ENCODE assay signal across 15 mouse cellular contexts in the genomic region with DNA sequence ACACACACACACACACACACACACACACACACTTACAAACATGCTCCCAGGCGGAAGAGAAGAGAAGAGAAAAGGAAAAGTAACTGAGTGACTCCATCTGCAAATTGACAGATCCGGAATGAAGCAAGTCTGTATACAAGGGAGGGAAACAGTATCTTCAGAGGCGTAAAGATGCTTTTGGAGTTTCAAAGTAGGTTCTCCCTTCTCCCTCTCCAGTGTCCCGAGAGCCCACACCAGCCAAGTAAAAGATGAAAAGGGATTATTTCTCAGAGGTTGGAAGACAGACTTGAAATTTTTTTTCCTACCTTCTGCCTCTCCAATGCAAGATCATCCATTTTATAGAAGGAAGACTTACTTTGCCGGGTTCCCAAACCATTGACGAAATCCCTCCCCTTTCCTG. TPM values are rescaled to one million over a fixed set of nuclear protein-coding genes. Genes with fewer than 3 reads are reported as not detected.
A peak's percentile ranks its signal among the peaks of the same experiment; 100 is the strongest.
DNase-seq lines count a peak whose midpoint lies in the region; ATAC-seq and TF ChIP-seq lines count a peak whose summit lies in the region.
"Had no signal": no experiment of that assay in that cellular context is flagged by ENCODE, and none has a peak within 500 bp of the region (broad histone marks: within the 10 kb centered on the region; RNA-seq: fewer than 3 reads in every experiment).

No protein-coding gene starts in this region.

- H3K9me3 ChIP-seq in heart, embryonic 10.5 days, result no peaks in the 10 kb centered on the region
- no peaks in the 10 kb centered on the region for H3K9me3 ChIP-seq in forebrain, embryonic 14.5 days (replicated peaks; ENCODE audit: control insufficient read depth, low read length)
- H3K9me3 ChIP-seq in liver, embryonic 12.5 days (replicated peaks), result no peaks in the 10 kb centered on the region

- no peak overlapping the region for H3K27ac ChIP-seq in heart, embryonic 10.5 days
- no peak overlapping the region; the same call in 1 of the 2 replicates for H3K27ac ChIP-seq in forebrain, embryonic 14.5 days (ENCODE audit: low read depth, low read length)
- no peak overlapping the region for H3K27ac ChIP-seq in liver, embryonic 12.5 days

- H3ac ChIP-seq in myocyte (ENCODE audit: control insufficient read depth, insufficient read length), result no peak overlapping the region

- DNase-seq in heart, embryonic 10.5 days (ENCODE audit: low spot score), result no peak
- no peak for DNase-seq in heart, adult 8-10 months (ENCODE audit: low spot score)
- DNase-seq in brain, embryonic 14.5 days (ENCODE audit: low read depth), result peak; percentile 45
- no peak for DNase-seq in forebrain, embryonic 14.5 days (ENCODE audit: low spot score)
- DNase-seq in right cerebral cortex, postnatal 14 days, result no peak
- DNase-seq in left cerebral cortex, adult 11 months (ENCODE audit: low spot score), result no peak
- DNase-seq: adrenal gland, postnatal 36 days; cerebellum, adult 18-20 months; kidney, adult 18-20 months; right cerebral cortex, adult 18-20 months; thymus, postnatal 25 days had no signal

- peak overlapping the region; percentile 16 for H3K4me2 ChIP-seq in forebrain, embryonic 14.5 days (ENCODE audit: low read length)
- peak overlapping the region; percentile 52 for H3K4me2 ChIP-seq in myocyte (ENCODE audit: low read depth)
- H3K4me2 ChIP-seq in liver, embryonic 12.5 days, result no peak overlapping the region

- H3K79me2 ChIP-seq in myocyte (ENCODE audit: control insufficient read depth, insufficient read depth), result no peaks in the 10 kb centered on the region

- ATAC-seq in forebrain, embryonic 14.5 days, result no peak
- no peak for ATAC-seq in liver, embryonic 12.5 days
- ATAC-seq: lung, postnatal 0 days had no signal

- peaks cover 83% of the 10 kb centered on the region for H3K27me3 ChIP-seq in heart, embryonic 10.5 days (ENCODE audit: insufficient read depth, poor library complexity, severe bottlenecking)
- H3K27me3 ChIP-seq in forebrain, embryonic 14.5 days (replicated peaks; ENCODE audit: control insufficient read depth, insufficient read depth, low read length), result peaks cover 82% of the 10 kb centered on the region
- no peaks in the 10 kb centered on the region for H3K27me3 ChIP-seq in myocyte (ENCODE audit: control insufficient read depth, insufficient read depth, insufficient read length)
- H3K27me3 ChIP-seq in liver, embryonic 12.5 days (replicated peaks), result peaks cover 94% of the 10 kb centered on the region

- peak overlapping the region; percentile 48 for H3K4me3 ChIP-seq in heart, embryonic 10.5 days
- peak overlapping the region; percentile 16 for H3K4me3 ChIP-seq in forebrain, embryonic 14.5 days (ENCODE audit: low read depth, low read length)
- peak overlapping the region; percentile 44 for H3K4me3 ChIP-seq in myocyte
- H3K4me3 ChIP-seq in liver, embryonic 12.5 days, result no peak overlapping the region

- no peak for TF ChIP-seq CTCF in brain, embryonic 14.5 days (IDR thresholded peaks at IDR 0.05; ENCODE audit: borderline replicate concordance, extremely low read depth, insufficient read depth, insufficient read length)

- H3K9ac ChIP-seq in forebrain, embryonic 14.5 days (ENCODE audit: low read length), result peak overlapping the region; percentile 17; the same call in 1 of the 2 replicates
- no peak overlapping the region for H3K9ac ChIP-seq in liver, embryonic 12.5 days

- 12% methylated on average over 6 of the region's 6 CpGs for WGBS in heart, embryonic 10.5 days
- WGBS in forebrain, embryonic 14.5 days, result 3% methylated on average over 6 of the region's 6 CpGs
- WGBS in liver, embryonic 12.5 days (ENCODE audit: insufficient replicate concordance), result 10% methylated on average over 6 of the region's 6 CpGs

- H3K36me3 ChIP-seq in heart, embryonic 10.5 days, result no peaks in the 10 kb centered on the region
- no peaks in the 10 kb centered on the region for H3K36me3 ChIP-seq in forebrain, embryonic 14.5 days (ENCODE audit: control insufficient read depth, insufficient read depth, low read length)
- no peaks in the 10 kb centered on the region for H3K36me3 ChIP-seq in myocyte (ENCODE audit: control insufficient read depth, insufficient read depth)
- no peaks in the 10 kb centered on the region for H3K36me3 ChIP-seq in liver, embryonic 12.5 days

- TF ChIP-seq POLR2A in brain, embryonic 14.5 days (IDR thresholded peaks at IDR 0.05; ENCODE audit: borderline replicate concordance, extremely low read depth, insufficient read depth, insufficient read length, poor library complexity, severe bottlenecking), result no peak
- TF ChIP-seq POLR2A in myocyte (IDR thresholded peaks at IDR 0.05; ENCODE audit: insufficient read length, low read depth), result no peak

- peaks cover 23% of the 10 kb centered on the region for H3K4me1 ChIP-seq in heart, embryonic 10.5 days
- no peaks in the 10 kb centered on the region for H3K4me1 ChIP-seq in forebrain, embryonic 14.5 days (ENCODE audit: control insufficient read depth, insufficient read depth, low read length)
- peaks cover 8% of the 10 kb centered on the region; the same call in 1 of the 2 replicates for H3K4me1 ChIP-seq in liver, embryonic 12.5 days

TF ChIP-seq in myocyte, 11 proteins besides CTCF, POLR2A, EP300 and RAD21:
- no peak for TF ChIP-seq REST (IDR thresholded peaks at IDR 0.05; ENCODE audit: insufficient read depth, insufficient read length)
- TF ChIP-seq MYOD1 (IDR thresholded peaks at IDR 0.05; ENCODE audit: control insufficient read depth in 1 of 3, insufficient read length in 2 of 3, low read depth in 2 of 3), result no peak
- no peak for TF ChIP-seq SRF (IDR thresholded peaks at IDR 0.05; ENCODE audit: control insufficient read depth, insufficient read length, low read depth)
- no peak for TF ChIP-seq TCF3 (IDR thresholded peaks at IDR 0.05; ENCODE audit: insufficient read length, low read depth)
- TF ChIP-seq POLR2AphosphoS2 (IDR thresholded peaks at IDR 0.05; ENCODE audit: insufficient read length, low read depth), result no peak
- TF ChIP-seq MYOG (IDR thresholded peaks at IDR 0.05; ENCODE audit: control insufficient read depth in 1 of 3, insufficient read depth in 1 of 3, insufficient read length in 2 of 3, low read depth in 2 of 3), result no peak
- no peak for TF ChIP-seq MAX (IDR thresholded peaks at IDR 0.05; ENCODE audit: low read depth)
- no peak for TF ChIP-seq USF1 (IDR thresholded peaks at IDR 0.05; ENCODE audit: low read depth)
- TF ChIP-seq E2F4 (IDR thresholded peaks at IDR 0.05; ENCODE audit: insufficient read depth), result no peak
- TF ChIP-seq CEBPB (IDR thresholded peaks at IDR 0.05; ENCODE audit: insufficient read depth, poor library complexity, severe bottlenecking), result no peak
- TF ChIP-seq TCF12 (IDR thresholded peaks at IDR 0.05; ENCODE audit: insufficient read depth, poor library complexity, severe bottlenecking), result no peak

RNA-seq across cellular contexts. Expression of gene Isl1, which starts 2.9 kb away (rescaled TPM):
- 7.0 and 27.2 TPM in 2 replicates for polyA plus RNA-seq in heart, embryonic 10.5 days (2016; fragmentation: Nextera tagmentation; extraction: Ambion mirVana)
- under 1 TPM in 1 of 4 experiments, not detected in 3; 0.16 TPM for total RNA-seq in heart, adult 8-10 months (2022)
- 48.6 and 71.9 TPM in 2 replicates for polyA plus RNA-seq in brain, embryonic 14.5 days (2012; rRNA removed)
- polyA plus RNA-seq in forebrain, embryonic 14.5 days (2014; fragmentation: Nextera tagmentation; extraction: Ambion mirVana), result 81.8 and 86.8 TPM in 2 replicates
- 3.0 TPM for polyA plus RNA-seq in myocyte (2012; fragmentation: generic; extraction: Trizol)
- polyA plus RNA-seq in liver, embryonic 12.5 days (2016; fragmentation: Nextera tagmentation; extraction: Ambion mirVana), result 0.99 and 1.6 TPM in 2 replicates
- total RNA-seq: liver, adult 2 months had no signal
- polyA plus RNA-seq: liver, adult 2 months had no signal
